Mouse (Mus musculus): ENCODE measurements at regions not wholly inside any gene's neighbourhood (a gene's known extent, or its start where the extent isn't known, plus 50 kb on each side); places are given as distances from the start of the nearest gene placed in this dataset.
"Not testable (repeated sequence)": the region's sequence is repeated elsewhere in the genome, so short reads cannot be mapped to it uniquely, and the experiment has no call there.

- ATAC-seq = no peak
- 89% methylated on average over 1 of the region's 1 CpGs for WGBS
These were observed 227.0 kb upstream of the Slc39a10 start for GRCm38 (mm10) chr1:47119636-47120035.

GRCm38 (mm10) chr1:47116681-47117080 is 224.0 kb upstream of the Slc39a10 start:
- not testable (repeated sequence) for ATAC-seq; H3K27me3 ChIP-seq (replicated peaks; ENCODE audit: control insufficient read depth, insufficient read depth, low read length)
- WGBS = over 99% methylated on average over 4 of the region's 4 CpGs

More at GRCm38 (mm10) chr1:47119636-47120035, 227.0 kb upstream of the Slc39a10 start:
- no peak overlapping the region for H3K27ac ChIP-seq (ENCODE audit: low read length)
- H3K9ac ChIP-seq (replicated peaks; ENCODE audit: low read depth, low read length) = no peak overlapping the region
- no peaks in the 10 kb centered on the region for H3K27me3 ChIP-seq (replicated peaks; ENCODE audit: control insufficient read depth, insufficient read depth, low read length)
- no peaks in the 10 kb centered on the region for H3K4me1 ChIP-seq (replicated peaks; ENCODE audit: control insufficient read depth, insufficient read depth, low read length)
- no peaks in the 10 kb centered on the region for H3K36me3 ChIP-seq (ENCODE audit: control insufficient read depth, insufficient read depth)
- no peaks in the 10 kb centered on the region for H3K9me3 ChIP-seq (ENCODE audit: control insufficient read depth, low read length)
- no peak overlapping the region for H3K4me2 ChIP-seq (ENCODE audit: low read length)
- no peak overlapping the region for H3K4me3 ChIP-seq (replicated peaks; ENCODE audit: low read length)

DNA sequence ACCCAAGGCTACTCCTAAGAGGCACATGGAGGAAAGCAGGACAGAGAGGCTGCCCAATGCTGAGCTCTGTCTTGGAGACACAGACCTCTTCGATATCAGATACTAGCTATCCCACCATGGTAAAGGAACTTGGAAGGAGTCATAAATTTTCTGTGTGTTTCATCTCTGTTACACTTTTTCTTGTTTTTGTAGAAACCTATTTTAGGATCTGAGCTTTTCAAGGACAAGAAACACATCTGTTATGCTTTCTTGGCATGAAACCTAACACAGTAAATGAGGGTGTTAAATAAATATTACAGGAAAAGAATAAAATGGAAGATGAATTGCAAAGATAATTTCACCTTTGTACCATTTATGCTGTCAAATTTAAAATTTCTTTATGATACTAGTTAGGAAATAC is 219.8 kb upstream of the Slc39a10 start:
- H3K9ac ChIP-seq (replicated peaks; ENCODE audit: low read depth, low read length) = no peak overlapping the region
- H3K27me3 ChIP-seq (replicated peaks; ENCODE audit: control insufficient read depth, insufficient read depth, low read length) = no peaks in the 10 kb centered on the region
- ATAC-seq = no peak
- 95% methylated on average over 1 of the region's 1 CpGs for WGBS
- no peaks in the 10 kb centered on the region for H3K36me3 ChIP-seq (ENCODE audit: control insufficient read depth, insufficient read depth)
- no peak overlapping the region for H3K27ac ChIP-seq (ENCODE audit: low read length)
- no peak overlapping the region for H3K4me2 ChIP-seq (ENCODE audit: low read length)
- H3K4me3 ChIP-seq (replicated peaks; ENCODE audit: low read length) = no peak overlapping the region
- H3K9me3 ChIP-seq (ENCODE audit: control insufficient read depth, low read length) = no peaks in the 10 kb centered on the region
- no peaks in the 10 kb centered on the region for H3K4me1 ChIP-seq (replicated peaks; ENCODE audit: control insufficient read depth, insufficient read depth, low read length)

More at GRCm38 (mm10) chr1:47116681-47117080, 224.0 kb upstream of the Slc39a10 start:
- H3K27ac ChIP-seq (ENCODE audit: low read length); H3K9me3 ChIP-seq (ENCODE audit: control insufficient read depth, low read length); H3K4me2 ChIP-seq (ENCODE audit: low read length); H3K4me1 ChIP-seq (replicated peaks; ENCODE audit: control insufficient read depth, insufficient read depth, low read length); H3K4me3 ChIP-seq (replicated peaks; ENCODE audit: low read length); H3K9ac ChIP-seq (replicated peaks; ENCODE audit: low read depth, low read length); H3K36me3 ChIP-seq (ENCODE audit: control insufficient read depth, insufficient read depth): not testable (repeated sequence)

GRCm38 (mm10) chr1:47104055-47104454 is 211.4 kb upstream of the Slc39a10 start:
- no peaks in the 10 kb centered on the region for H3K36me3 ChIP-seq (ENCODE audit: control insufficient read depth, insufficient read depth)
- no peak overlapping the region for H3K9ac ChIP-seq (replicated peaks; ENCODE audit: low read depth, low read length)
- H3K9me3 ChIP-seq (ENCODE audit: control insufficient read depth, low read length) = no peaks in the 10 kb centered on the region
- peaks cover 10% of the 10 kb centered on the region for H3K4me1 ChIP-seq (replicated peaks; ENCODE audit: control insufficient read depth, insufficient read depth, low read length)
- ATAC-seq = peak; percentile 50
- H3K4me3 ChIP-seq (replicated peaks; ENCODE audit: low read length) = no peak overlapping the region
- H3K4me2 ChIP-seq (ENCODE audit: low read length) = peak overlapping the region; percentile 28; the same call in 1 of the 2 replicates
- no peaks in the 10 kb centered on the region for H3K27me3 ChIP-seq (replicated peaks; ENCODE audit: control insufficient read depth, insufficient read depth, low read length)
- no peak overlapping the region for H3K27ac ChIP-seq (ENCODE audit: low read length)
- 20% methylated on average over 4 of the region's 4 CpGs for WGBS

DNA sequence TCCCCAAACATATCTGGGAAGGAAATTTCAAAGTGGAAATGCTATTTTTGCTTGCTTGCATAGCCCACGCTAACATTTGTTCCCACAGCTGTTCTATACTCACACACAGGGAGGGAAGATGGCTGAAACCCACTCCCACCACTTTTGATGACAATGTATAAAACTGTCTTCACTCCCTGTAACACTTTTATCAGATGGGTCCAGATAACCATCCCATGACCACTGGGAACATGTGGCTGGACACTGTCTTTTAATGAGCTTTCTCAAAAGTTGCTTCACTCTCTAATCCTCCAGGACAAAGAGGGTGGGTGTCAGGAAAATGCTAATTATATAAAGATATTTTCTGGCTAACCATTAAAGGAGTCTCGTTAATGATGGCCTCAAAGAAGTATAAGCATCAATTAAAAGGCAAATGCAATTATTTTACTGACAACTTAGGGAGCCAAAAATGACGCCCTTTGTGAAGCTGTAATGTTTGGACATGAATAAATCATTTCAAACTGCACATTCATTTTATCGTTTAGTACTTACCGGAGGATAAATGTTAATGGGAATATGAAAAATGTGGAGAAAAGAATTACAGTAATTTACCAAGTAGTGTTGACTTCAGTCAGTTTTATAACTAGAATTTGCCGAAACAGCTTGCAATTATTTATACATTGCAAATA is 210.8 kb upstream of the Slc39a10 start:
- Histone ChIP-seq H3K4me2 (ENCODE audit: low read length) (no peak overlapping the region), H3K4me3 (replicated peaks; ENCODE audit: low read length) (no peak overlapping the region), H3K36me3 (ENCODE audit: control insufficient read depth, insufficient read depth) (no peaks in the 10 kb centered on the region), H3K4me1 (replicated peaks; ENCODE audit: control insufficient read depth, insufficient read depth, low read length) (peaks cover 10% of the 10 kb centered on the region), H3K9ac (replicated peaks; ENCODE audit: low read depth, low read length) (no peak overlapping the region), H3K27ac (ENCODE audit: low read length) (no peak overlapping the region), H3K9me3 (ENCODE audit: control insufficient read depth, low read length) (no peaks in the 10 kb centered on the region), H3K27me3 (replicated peaks; ENCODE audit: control insufficient read depth, insufficient read depth, low read length) (no peaks in the 10 kb centered on the region)
- ATAC-seq = peak; percentile 64
- WGBS = 13% methylated on average over 6 of the region's 6 CpGs

- WGBS = 36% methylated on average over 7 of the region's 7 CpGs
- Histone ChIP-seq H3K4me2 (ENCODE audit: low read length) (no peak overlapping the region), H3K27ac (ENCODE audit: low read length) (no peak overlapping the region), H3K4me1 (replicated peaks; ENCODE audit: control insufficient read depth, insufficient read depth, low read length) (no peaks in the 10 kb centered on the region), H3K27me3 (replicated peaks; ENCODE audit: control insufficient read depth, insufficient read depth, low read length) (no peaks in the 10 kb centered on the region), H3K4me3 (replicated peaks; ENCODE audit: low read length) (no peak overlapping the region), H3K9ac (replicated peaks; ENCODE audit: low read depth, low read length) (no peak overlapping the region), H3K9me3 (ENCODE audit: control insufficient read depth, low read length) (no peaks in the 10 kb centered on the region), H3K36me3 (ENCODE audit: control insufficient read depth, insufficient read depth) (no peaks in the 10 kb centered on the region)
- no peak for ATAC-seq
These were observed 204.7 kb upstream of the Slc39a10 start for GRCm38 (mm10) chr1:47097084-47097996.

GRCm38 (mm10) chr1:47094498-47094897 is 201.8 kb upstream of the Slc39a10 start:
- H3K27ac ChIP-seq (ENCODE audit: low read length) = no peak overlapping the region

DNA sequence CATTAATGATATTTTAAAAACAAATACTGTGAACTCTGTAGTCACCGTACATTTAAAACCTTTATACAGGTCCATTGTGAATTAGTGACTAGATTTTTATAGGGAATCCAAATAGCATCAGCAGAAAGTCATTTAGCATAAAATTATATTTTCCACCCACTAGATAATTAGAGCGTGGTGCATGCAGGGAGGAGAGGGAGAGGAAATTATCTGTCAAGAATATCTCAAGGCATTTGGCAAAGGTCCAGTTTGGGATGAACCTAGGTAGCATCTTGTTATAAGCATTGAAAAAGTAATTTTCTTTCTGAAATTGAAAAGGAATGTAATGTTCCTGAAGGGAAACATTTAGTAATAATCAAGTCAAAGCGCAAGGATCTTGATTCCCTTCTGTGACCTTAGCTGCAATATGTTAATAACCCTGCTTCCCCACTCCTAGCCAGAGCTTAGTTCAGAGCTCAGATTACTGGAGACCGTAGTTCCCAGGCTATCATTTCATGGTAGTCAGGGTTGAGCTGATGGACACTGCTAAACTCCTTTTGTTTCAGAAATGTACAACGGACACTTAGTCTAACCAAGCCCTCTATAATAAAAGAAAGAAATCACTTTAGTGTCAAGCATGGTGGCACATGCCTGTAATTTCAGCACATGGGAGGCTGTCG is 200.8 kb upstream of the Slc39a10 start:
- Histone ChIP-seq H3K36me3 (ENCODE audit: control insufficient read depth, insufficient read depth) (no peaks in the 10 kb centered on the region), H3K27ac (ENCODE audit: low read length) (no peak overlapping the region), H3K9ac (replicated peaks; ENCODE audit: low read depth, low read length) (no peak overlapping the region), H3K4me2 (ENCODE audit: low read length) (no peak overlapping the region), H3K4me1 (replicated peaks; ENCODE audit: control insufficient read depth, insufficient read depth, low read length) (no peaks in the 10 kb centered on the region), H3K4me3 (replicated peaks; ENCODE audit: low read length) (no peak overlapping the region), H3K27me3 (replicated peaks; ENCODE audit: control insufficient read depth, insufficient read depth, low read length) (no peaks in the 10 kb centered on the region), H3K9me3 (ENCODE audit: control insufficient read depth, low read length) (no peaks in the 10 kb centered on the region)
- ATAC-seq = peak; percentile 52; the same call in 1 of the 2 replicates
- WGBS = 54% methylated on average over 6 of the region's 6 CpGs

More at GRCm38 (mm10) chr1:47094498-47094897, 201.8 kb upstream of the Slc39a10 start:
- Histone ChIP-seq H3K4me3 (replicated peaks; ENCODE audit: low read length) (no peak overlapping the region), H3K4me1 (replicated peaks; ENCODE audit: control insufficient read depth, insufficient read depth, low read length) (no peaks in the 10 kb centered on the region), H3K4me2 (ENCODE audit: low read length) (no peak overlapping the region), H3K27me3 (replicated peaks; ENCODE audit: control insufficient read depth, insufficient read depth, low read length) (no peaks in the 10 kb centered on the region), H3K9ac (replicated peaks; ENCODE audit: low read depth, low read length) (no peak overlapping the region), H3K9me3 (ENCODE audit: control insufficient read depth, low read length) (no peaks in the 10 kb centered on the region), H3K36me3 (ENCODE audit: control insufficient read depth, insufficient read depth) (no peaks in the 10 kb centered on the region)
- no peak for ATAC-seq
- 13% methylated on average over 3 of the region's 3 CpGs for WGBS

GRCm38 (mm10) chr1:47076423-47076822 is 183.8 kb upstream of the Slc39a10 start:
- Histone ChIP-seq H3K9ac (replicated peaks; ENCODE audit: low read depth, low read length) (no peak overlapping the region), H3K9me3 (ENCODE audit: control insufficient read depth, low read length) (no peaks in the 10 kb centered on the region)

More at GRCm38 (mm10) chr1:47076423-47076822, 183.8 kb upstream of the Slc39a10 start:
- no peak for ATAC-seq
- 81% methylated on average over 7 of the region's 7 CpGs for WGBS
- Histone ChIP-seq H3K36me3 (ENCODE audit: control insufficient read depth, insufficient read depth) (no peaks in the 10 kb centered on the region), H3K27ac (ENCODE audit: low read length) (no peak overlapping the region), H3K4me3 (replicated peaks; ENCODE audit: low read length) (no peak overlapping the region), H3K4me2 (ENCODE audit: low read length) (no peak overlapping the region), H3K4me1 (replicated peaks; ENCODE audit: control insufficient read depth, insufficient read depth, low read length) (no peaks in the 10 kb centered on the region), H3K27me3 (replicated peaks; ENCODE audit: control insufficient read depth, insufficient read depth, low read length) (no peaks in the 10 kb centered on the region)
